Mouse (Mus musculus) brain, embryonic 14.5 days (tissue): ENCODE results near the gene Gga1.

Experiments
- CTCF ChIP-seq: fragments of 200-500 bp; IDR thresholded peaks from 2 replicates; pipeline ENCODE4 v1.5.1; 2012; ENCODE audit warnings: inconsistent platforms, mild to moderate bottlenecking, moderate library complexity, borderline replicate concordance; ENCODE audit not compliant: insufficient read depth, insufficient read length; ENCODE audit errors: extremely low read depth
- POLR2A ChIP-seq: fragments of 200-500 bp; IDR thresholded peaks from 2 replicates; pipeline ENCODE4 v1.6.1; 2012; ENCODE audit warnings: mild to moderate bottlenecking, inconsistent platforms, borderline replicate concordance; ENCODE audit not compliant: poor library complexity, insufficient read depth, insufficient read length, severe bottlenecking; ENCODE audit errors: extremely low read depth

- TF ChIP-seq CTCF (no peak), POLR2A (no peak)
Observed at GRCm38 (mm10) chr15:78844791-78845190, 32.2 kb upstream of the Gga1 start.
